Mouse (Mus musculus) heart, embryonic 13.5 days (tissue): ENCODE measurements around the gene Nav2. TPM values are rescaled to one million over a fixed set of nuclear protein-coding genes. Genes with fewer than 3 reads are reported as not detected.

ENCODE experiments used
- ATAC-seq: fragments of 200-750 bp; cut with Nextera tagmentation; 2 replicates; pipeline ENCODE4 v1.8.0; 2017; ENCODE audit warnings: moderate TSS enrichment; ENCODE audit not compliant: insufficient number of reproducible peaks, low FRiP score, low TSS enrichment; ENCODE audit errors: extremely low read depth
- H3K27ac ChIP-seq: fragments of 300-500 bp; sonication (generic); replicated peaks from 2 replicates; pipeline ENCODE4 v1.5.1; 2015; ENCODE audit warnings: moderate library complexity, mild to moderate bottlenecking, inconsistent platforms
- H3K27me3 ChIP-seq: fragments of 300-500 bp; sonication (generic); replicated peaks from 2 replicates; pipeline ENCODE4 v1.6.1; 2015; ENCODE audit warnings: mild to moderate bottlenecking, inconsistent platforms
- H3K36me3 ChIP-seq: fragments of 300-500 bp; sonication (generic); 2 replicates; pipeline ENCODE4 v1.6.1; 2015; ENCODE audit warnings: mild to moderate bottlenecking, inconsistent platforms
- H3K4me1 ChIP-seq: fragments of 300-500 bp; sonication (generic); 2 replicates; pipeline ENCODE4 v1.6.1; 2015; ENCODE audit warnings: inconsistent platforms
- H3K4me2 ChIP-seq: fragments of 300-500 bp; sonication (generic); 2 replicates; pipeline ENCODE4 v1.6.1; 2015; ENCODE audit warnings: inconsistent platforms, mild to moderate bottlenecking, moderate library complexity
- H3K4me3 ChIP-seq: fragments of 300-500 bp; sonication (generic); 2 replicates; pipeline ENCODE4 v1.5.1; 2015; ENCODE audit warnings: moderate library complexity, mild to moderate bottlenecking, inconsistent platforms
- H3K9ac ChIP-seq: fragments of 300-500 bp; sonication (generic); 2 replicates; pipeline ENCODE4 v1.6.1; 2015; ENCODE audit warnings: inconsistent platforms, mild to moderate bottlenecking, moderate library complexity
- H3K9me3 ChIP-seq: fragments of 300-500 bp; sonication (generic); 2 replicates; pipeline ENCODE4 v1.6.1; 2016; ENCODE audit warnings: inconsistent platforms
- WGBS: fragments of 180-500 bp; shearing (Covaris S2); methylation state at CpG from one replicate; pipeline ENCODE4 v1.1.7; 2015; ENCODE audit warnings: mixed read lengths; 5-methylcytosine and 5-hydroxymethylcytosine counted together
- polyA plus RNA-seq: library from polyadenylated mRNA; unstranded; fragments of >200 nt; fragmentation: Nextera tagmentation; extraction: Ambion mirVana; gene quantifications from 2 replicates; pipeline ENCODE4 v1.2.1, GENCODE M21; 2015

Nav2 gene
- polyA plus RNA-seq, 1 experiment from 2014 or later: 25.3 TPM

GRCm38 (mm10) chr7:49278531-49278930 is 370.0 kb downstream of the Nav2 start:
- peaks cover 20% of the 10 kb centered on the region for H3K4me1 ChIP-seq
- no peak for ATAC-seq
- no peaks in the 10 kb centered on the region for H3K9me3 ChIP-seq
- no peaks in the 10 kb centered on the region for H3K36me3 ChIP-seq
- H3K9ac ChIP-seq: no peak overlapping the region
- no peak overlapping the region for H3K27ac ChIP-seq
- peaks cover 7% of the 10 kb centered on the region; the same call in 1 of the 2 replicates for H3K27me3 ChIP-seq
- H3K4me3 ChIP-seq: no peak overlapping the region
- WGBS: 57% methylated on average over 2 of the region's 2 CpGs
- H3K4me2 ChIP-seq: no peak overlapping the region

GRCm38 (mm10) chr7:49280427-49280826 is 371.9 kb downstream of the Nav2 start:
- Histone ChIP-seq H3K9me3 (no peaks in the 10 kb centered on the region), H3K4me1 (peaks cover 30% of the 10 kb centered on the region), H3K27me3 (no peaks in the 10 kb centered on the region), H3K36me3 (no peaks in the 10 kb centered on the region), H3K4me2 (no peak overlapping the region), H3K9ac (no peak overlapping the region), H3K27ac (no peak overlapping the region), H3K4me3 (no peak overlapping the region)
- 68% methylated on average over 5 of the region's 5 CpGs for WGBS
- ATAC-seq: no peak

GRCm38 (mm10) chr7:49282446-49282845 is 373.9 kb downstream of the Nav2 start:
- Histone ChIP-seq H3K27me3 (0 out of 2 replicates have a peak, but pooled peaks cover 2% of the 10 kb centered on the region), H3K27ac (no peak overlapping the region), H3K9ac (no peak overlapping the region), H3K36me3 (no peaks in the 10 kb centered on the region), H3K4me3 (no peak overlapping the region), H3K9me3 (no peaks in the 10 kb centered on the region), H3K4me2 (no peak overlapping the region), H3K4me1 (peaks cover 34% of the 10 kb centered on the region)
- WGBS: 75% methylated on average over 7 of the region's 7 CpGs
- ATAC-seq: no peak

- Histone ChIP-seq H3K9me3 (no peaks in the 10 kb centered on the region), H3K27ac (no peak overlapping the region), H3K4me1 (peaks cover 38% of the 10 kb centered on the region), H3K36me3 (no peaks in the 10 kb centered on the region), H3K9ac (no peak overlapping the region), H3K27me3 (0 out of 2 replicates have a peak, but pooled peaks cover 2% of the 10 kb centered on the region), H3K4me3 (no peak overlapping the region), H3K4me2 (no peak overlapping the region)
- ATAC-seq: no peak; the same call in 1 of the 2 replicates
- WGBS: 49% methylated on average over 11 of the region's 11 CpGs
These were observed 375.2 kb downstream of the Nav2 start for GRCm38 (mm10) chr7:49283507-49284361.

GRCm38 (mm10) chr7:49288186-49288585 is 379.7 kb downstream of the Nav2 start:
- H3K27ac ChIP-seq: 0 out of 2 replicates have a peak overlapping the region, but pooled peaks have one; percentile 38
- 0 out of 2 replicates have a peak, but pooled peaks cover 7% of the 10 kb centered on the region for H3K36me3 ChIP-seq
- H3K27me3 ChIP-seq: 0 out of 2 replicates have a peak, but pooled peaks cover 2% of the 10 kb centered on the region
- no peak overlapping the region for H3K9ac ChIP-seq
- no peak overlapping the region for H3K4me3 ChIP-seq
- peak overlapping the region; percentile 5; the same call in 1 of the 2 replicates for H3K4me2 ChIP-seq
- ATAC-seq: no peak
- peaks cover 6% of the 10 kb centered on the region; the same call in 1 of the 2 replicates for H3K9me3 ChIP-seq
- H3K4me1 ChIP-seq: peaks cover 48% of the 10 kb centered on the region
- WGBS: 36% methylated on average over 8 of the region's 8 CpGs

- Histone ChIP-seq H3K27me3 (0 out of 2 replicates have a peak, but pooled peaks cover 2% of the 10 kb centered on the region), H3K27ac (no peak overlapping the region), H3K9ac (no peak overlapping the region), H3K36me3 (0 out of 2 replicates have a peak, but pooled peaks cover 7% of the 10 kb centered on the region), H3K4me2 (no peak overlapping the region), H3K4me3 (no peak overlapping the region), H3K9me3 (peaks cover 6% of the 10 kb centered on the region; the same call in 1 of the 2 replicates), H3K4me1 (peaks cover 31% of the 10 kb centered on the region)
- 92% methylated on average over 4 of the region's 4 CpGs for WGBS
- no peak for ATAC-seq
These were observed 381.8 kb downstream of the Nav2 start for GRCm38 (mm10) chr7:49290308-49290707.

- Histone ChIP-seq H3K27me3 (0 out of 2 replicates have a peak, but pooled peaks cover under 1% of the 10 kb centered on the region), H3K4me3 (no peak overlapping the region), H3K36me3 (0 out of 2 replicates have a peak, but pooled peaks cover 7% of the 10 kb centered on the region), H3K9ac (no peak overlapping the region), H3K27ac (no peak overlapping the region), H3K4me1 (peaks cover 30% of the 10 kb centered on the region), H3K4me2 (no peak overlapping the region), H3K9me3 (peaks cover 6% of the 10 kb centered on the region; the same call in 1 of the 2 replicates)
- ATAC-seq: no peak
- 78% methylated on average over 8 of the region's 8 CpGs for WGBS
These were observed 382.8 kb downstream of the Nav2 start for GRCm38 (mm10) chr7:49291208-49291892.

- Histone ChIP-seq H3K9me3 (no peaks in the 10 kb centered on the region), H3K4me1 (peaks cover 41% of the 10 kb centered on the region), H3K4me2 (no peak overlapping the region), H3K27ac (no peak overlapping the region), H3K27me3 (peaks cover 3% of the 10 kb centered on the region; the same call in 1 of the 2 replicates), H3K36me3 (no peaks in the 10 kb centered on the region), H3K4me3 (no peak overlapping the region), H3K9ac (no peak overlapping the region)
- 78% methylated on average over 3 of the region's 3 CpGs for WGBS
- ATAC-seq: no peak
These were observed 388.6 kb downstream of the Nav2 start for GRCm38 (mm10) chr7:49297148-49297547.

GRCm38 (mm10) chr7:49298431-49298839 is 389.9 kb downstream of the Nav2 start:
- ATAC-seq: no peak
- Histone ChIP-seq H3K27me3 (peaks cover 10% of the 10 kb centered on the region; the same call in 1 of the 2 replicates), H3K4me2 (no peak overlapping the region), H3K4me3 (no peak overlapping the region), H3K36me3 (no peaks in the 10 kb centered on the region), H3K4me1 (peaks cover 45% of the 10 kb centered on the region), H3K27ac (no peak overlapping the region), H3K9me3 (no peaks in the 10 kb centered on the region), H3K9ac (no peak overlapping the region)
- WGBS: 26% methylated on average over 4 of the region's 4 CpGs

GRCm38 (mm10) chr7:49301487-49301886 is 393.0 kb downstream of the Nav2 start:
- WGBS: 56% methylated on average over 6 of the region's 6 CpGs
- ATAC-seq: no peak

More at GRCm38 (mm10) chr7:49301487-49301886, 393.0 kb downstream of the Nav2 start:
- no peak overlapping the region for H3K9ac ChIP-seq
- no peaks in the 10 kb centered on the region for H3K36me3 ChIP-seq
- no peaks in the 10 kb centered on the region for H3K9me3 ChIP-seq
- H3K4me1 ChIP-seq: peaks cover 59% of the 10 kb centered on the region
- H3K4me2 ChIP-seq: no peak overlapping the region
- no peak overlapping the region for H3K4me3 ChIP-seq
- peaks cover 28% of the 10 kb centered on the region for H3K27me3 ChIP-seq
- H3K27ac ChIP-seq: no peak overlapping the region
